Mouse (Mus musculus) E14TG2a.4 (cell line): ENCODE data around the gene Snx17.
"Not testable (repeated sequence)": the region's sequence is repeated elsewhere in the genome, so short reads cannot be mapped to it uniquely, and the experiment has no call there.

ENCODE experiments used
- H3K27me3 ChIP-seq: 2 replicates; pipeline ENCODE4 v1.6.1; 2014; ENCODE audit warnings: low read length, control low read depth; ENCODE audit not compliant: insufficient read depth
- H3K36me3 ChIP-seq: 2 replicates; pipeline ENCODE4 v1.6.1; 2014; ENCODE audit warnings: low read length, control low read depth; ENCODE audit not compliant: insufficient read depth
- H3K4me1 ChIP-seq: replicated peaks from 2 replicates; pipeline ENCODE4 v1.6.1; 2014; ENCODE audit warnings: low read depth, low read length, control low read depth
- H3K4me3 ChIP-seq: replicated peaks from 2 replicates; pipeline ENCODE4 v1.5.1; 2014; ENCODE audit warnings: mild to moderate bottlenecking, low read length
- H3K9me3 ChIP-seq: 2 replicates; pipeline ENCODE4 v1.6.1; 2014; ENCODE audit warnings: low read length, control low read depth
- CTCF ChIP-seq: conservative IDR thresholded peaks from 2 replicates; pipeline ENCODE4 v1.5.1; 2014; ENCODE audit warnings: low read length
- NANOG ChIP-seq: IDR thresholded peaks from 2 replicates; pipeline ENCODE4 v1.6.1; 2014; ENCODE audit warnings: borderline replicate concordance, low read length, mixed read lengths
- POU5F1 ChIP-seq: IDR thresholded peaks from 2 replicates; pipeline ENCODE4 v1.6.1; 2014; ENCODE audit warnings: low read length, borderline replicate concordance

Snx17 gene

GRCm38 (mm10) chr5:31200327-31200768, 7.3 kb downstream of the Snx17 start:
- H3K27me3 ChIP-seq, result no peaks in the 10 kb centered on the region
- peaks cover 79% of the 10 kb centered on the region for H3K4me1 ChIP-seq
- H3K9me3 ChIP-seq, result no peaks in the 10 kb centered on the region
- H3K36me3 ChIP-seq, result peaks cover 87% of the 10 kb centered on the region
- H3K4me3 ChIP-seq, result peak overlapping the region; percentile 90
- TF ChIP-seq POU5F1, result no peak
- no peak for TF ChIP-seq CTCF
- TF ChIP-seq NANOG, result no peak

GRCm38 (mm10) chr5:31201042-31201741, 8.2 kb downstream of the Snx17 start:
- Histone ChIP-seq H3K4me3 (peak overlapping the region; percentile 90), H3K27me3 (no peaks in the 10 kb centered on the region), H3K4me1 (peaks cover 72% of the 10 kb centered on the region), H3K36me3 (peaks cover 87% of the 10 kb centered on the region), H3K9me3 (no peaks in the 10 kb centered on the region)
- no peak for TF ChIP-seq CTCF

DNA sequence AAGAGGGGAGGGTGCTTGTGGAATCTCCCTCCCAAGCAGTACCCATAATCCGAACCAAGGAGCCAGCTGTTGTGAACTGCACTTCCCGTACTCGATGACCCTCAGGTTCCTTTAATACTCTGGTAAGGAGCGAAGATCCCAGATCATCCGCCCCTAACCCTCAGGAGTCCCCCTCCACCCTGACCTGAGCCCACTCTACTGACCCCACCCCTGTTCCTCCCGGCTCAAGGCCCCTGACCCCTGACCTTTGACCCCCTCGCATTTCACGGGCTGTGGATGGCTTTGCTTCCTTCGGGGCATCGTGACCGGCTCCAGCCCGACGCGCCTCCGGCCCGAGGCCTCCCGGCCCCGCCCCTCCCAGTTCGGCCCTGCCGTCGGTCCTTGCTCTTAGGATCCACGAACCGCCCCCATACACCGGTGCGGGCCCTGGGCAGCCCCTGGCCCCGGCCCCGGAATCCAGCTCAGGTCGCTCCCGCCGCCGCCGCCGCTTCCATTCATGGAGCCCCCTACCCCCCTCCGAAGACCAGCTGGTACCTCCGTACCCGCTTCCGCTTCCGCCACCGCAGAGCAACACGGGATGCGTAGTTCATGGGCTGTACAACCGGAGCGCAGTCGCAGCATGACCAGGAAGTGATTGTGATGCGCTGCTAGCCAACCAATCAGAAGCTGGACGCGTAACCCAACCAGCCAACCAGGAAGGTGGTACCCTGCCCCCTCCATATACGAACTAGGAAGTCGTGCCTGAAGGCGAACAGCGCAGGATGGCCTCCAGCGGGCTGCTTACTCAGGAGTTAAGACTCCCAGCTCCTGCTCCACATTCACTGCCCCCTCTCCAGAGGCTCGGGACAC, 8.9 kb downstream of the Snx17 start, which contains the start of gene Zfp513:
Zfp513 (minus strand) TSS at position 562 of the 849 bp plus-strand sequence.
- H3K4me3 ChIP-seq, result peak within 1 kb of the TSS; percentile 90

GRCm38 (mm10) chr5:31202933-31203332, 9.9 kb downstream of the Snx17 start:
- peaks cover 56% of the 10 kb centered on the region for H3K4me1 ChIP-seq
- H3K27me3 ChIP-seq, result no peaks in the 10 kb centered on the region
- TF ChIP-seq NANOG (no peak), CTCF (no peak)
- H3K36me3 ChIP-seq, result peaks cover 86% of the 10 kb centered on the region
- peak overlapping the region; percentile 90 for H3K4me3 ChIP-seq
- H3K9me3 ChIP-seq, result no peaks in the 10 kb centered on the region

More for the DNA sequence above, 8.9 kb downstream of the Snx17 start, which contains the start of gene Zfp513:
- peaks cover 66% of the 10 kb centered on the region for H3K4me1 ChIP-seq
- no peaks in the 10 kb centered on the region for H3K9me3 ChIP-seq
- no peaks in the 10 kb centered on the region for H3K27me3 ChIP-seq
- TF ChIP-seq POU5F1, result no peak
- H3K36me3 ChIP-seq, result peaks cover 86% of the 10 kb centered on the region

DNA sequence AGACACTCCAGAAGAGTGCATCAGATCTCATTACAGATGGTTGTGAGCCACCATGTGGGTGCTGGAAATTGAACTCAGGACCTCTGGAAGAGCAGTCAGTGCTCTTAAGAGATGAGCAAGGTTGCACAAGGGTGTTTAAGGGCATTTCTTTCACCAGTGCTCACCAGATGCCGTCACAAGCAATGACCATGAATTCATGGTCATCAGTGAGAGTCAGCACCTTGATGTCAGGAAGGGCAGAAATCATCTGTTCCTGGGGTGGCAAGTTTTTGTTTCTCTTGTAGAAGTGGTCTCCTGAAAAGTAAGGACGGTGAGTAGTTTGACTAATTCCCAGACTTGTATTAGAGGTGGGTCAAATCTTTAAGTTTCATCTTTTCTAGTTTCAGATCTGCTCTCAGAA, 10.8 kb downstream of the Snx17 start:
- peaks cover 85% of the 10 kb centered on the region for H3K36me3 ChIP-seq
- H3K9me3 ChIP-seq, result no peaks in the 10 kb centered on the region
- TF ChIP-seq POU5F1 (no peak), NANOG (no peak), CTCF (no peak)
- peaks cover 47% of the 10 kb centered on the region for H3K4me1 ChIP-seq
- no peak overlapping the region for H3K4me3 ChIP-seq
- H3K27me3 ChIP-seq, result no peaks in the 10 kb centered on the region

GRCm38 (mm10) chr5:31204421-31204820, 11.4 kb downstream of the Snx17 start:
- H3K9me3 ChIP-seq, result no peaks in the 10 kb centered on the region
- H3K36me3 ChIP-seq, result peaks cover 80% of the 10 kb centered on the region
- TF ChIP-seq POU5F1 (no peak), CTCF (no peak), NANOG (no peak)
- H3K4me3 ChIP-seq, result no peak overlapping the region
- H3K27me3 ChIP-seq, result no peaks in the 10 kb centered on the region
- H3K4me1 ChIP-seq, result peaks cover 41% of the 10 kb centered on the region

GRCm38 (mm10) chr5:31216554-31216953, 23.5 kb downstream of the Snx17 start:
- H3K9me3 ChIP-seq, H3K27me3 ChIP-seq, H3K4me3 ChIP-seq: not testable (repeated sequence)
- Histone ChIP-seq H3K4me1 (peaks cover 48% of the 10 kb centered on the region), H3K36me3 (peaks cover 14% of the 10 kb centered on the region)

GRCm38 (mm10) chr5:31218294-31218693, 25.3 kb downstream of the Snx17 start:
- no peaks in the 10 kb centered on the region for H3K27me3 ChIP-seq
- peaks cover 39% of the 10 kb centered on the region for H3K4me1 ChIP-seq
- H3K9me3 ChIP-seq, result no peaks in the 10 kb centered on the region
- H3K36me3 ChIP-seq, result peaks cover 14% of the 10 kb centered on the region; the same call in 1 of the 2 replicates
- TF ChIP-seq POU5F1 (no peak), CTCF (no peak), NANOG (no peak)
- H3K4me3 ChIP-seq, result no peak overlapping the region
